Mouse (Mus musculus): ENCODE results near the gene Bmpr1b. TPM values are rescaled to one million over a fixed set of nuclear protein-coding genes. Genes with fewer than 3 reads are reported as not detected.

The Bmpr1b gene
- total RNA-seq, 2 experiments from 2014 or later, result 0.17 to 0.26 TPM

GRCm38 (mm10) chr3:141871805-141872204 lies 297.4 kb downstream of the Bmpr1b start:
- no peak for DNase-seq (ENCODE audit: low spot score)
- intact Hi-C loops (cut with DNase I), result no loop called here

GRCm38 (mm10) chr3:141862816-141863461 lies 306.3 kb downstream of the Bmpr1b start:
- no peak for DNase-seq (ENCODE audit: low spot score)
- intact Hi-C loops (cut with DNase I), result loop anchor here (2.0 kb wide), 1 partner anchor 410 kb away; no protein-coding TSS in a partner anchor

- intact Hi-C loops (cut with DNase I), result no loop called here
- no peak for DNase-seq (ENCODE audit: low spot score)
These were observed 312.1 kb downstream of the Bmpr1b start for GRCm38 (mm10) chr3:141857123-141857522.

GRCm38 (mm10) chr3:141854339-141854738 lies 314.9 kb downstream of the Bmpr1b start:
- DNase-seq (ENCODE audit: low spot score), result no peak
- intact Hi-C loops (cut with DNase I), result no loop called here

GRCm38 (mm10) chr3:141850141-141850540 lies 319.1 kb downstream of the Bmpr1b start:
- no peak for DNase-seq (ENCODE audit: low spot score)
- intact Hi-C loops (cut with DNase I), result no loop called here

- DNase-seq (ENCODE audit: low spot score), result no peak
- intact Hi-C loops (cut with DNase I), result no loop called here
These were observed 320.0 kb downstream of the Bmpr1b start for GRCm38 (mm10) chr3:141849206-141849605.

- intact Hi-C loops (cut with DNase I), result no loop called here
- no peak for DNase-seq (ENCODE audit: low spot score)
These were observed 330.4 kb downstream of the Bmpr1b start for GRCm38 (mm10) chr3:141838864-141839263.

- DNase-seq (ENCODE audit: low spot score), result no peak
- intact Hi-C loops (cut with DNase I), result no loop called here
These were observed 338.1 kb downstream of the Bmpr1b start for GRCm38 (mm10) chr3:141831135-141831534.

GRCm38 (mm10) chr3:141828301-141828700 lies 340.9 kb downstream of the Bmpr1b start:
- no peak for DNase-seq (ENCODE audit: low spot score)
- intact Hi-C loops (cut with DNase I), result no loop called here

- intact Hi-C loops (cut with DNase I), result no loop called here
- no peak for DNase-seq (ENCODE audit: low spot score)
These were observed 349.8 kb downstream of the Bmpr1b start for GRCm38 (mm10) chr3:141819331-141819941.

- intact Hi-C loops (cut with DNase I), result no loop called here
- DNase-seq (ENCODE audit: low spot score), result no peak
These were observed 350.5 kb downstream of the Bmpr1b start for GRCm38 (mm10) chr3:141818615-141819312.

- no peak for DNase-seq (ENCODE audit: low spot score)
- intact Hi-C loops (cut with DNase I), result no loop called here
These were observed 354.4 kb downstream of the Bmpr1b start for GRCm38 (mm10) chr3:141814776-141815175.

- intact Hi-C loops (cut with DNase I), result no loop called here
- DNase-seq (ENCODE audit: low spot score), result no peak
These were observed 357.9 kb downstream of the Bmpr1b start for GRCm38 (mm10) chr3:141811348-141811747.

- DNase-seq (ENCODE audit: low spot score), result no peak
- intact Hi-C loops (cut with DNase I), result no loop called here
These were observed 358.3 kb downstream of the Bmpr1b start for GRCm38 (mm10) chr3:141810944-141811343.

GRCm38 (mm10) chr3:141809581-141809980 lies 359.6 kb downstream of the Bmpr1b start:
- no peak for DNase-seq (ENCODE audit: low spot score)
- intact Hi-C loops (cut with DNase I), result no loop called here

GRCm38 (mm10) chr3:141804133-141804532 lies 365.1 kb downstream of the Bmpr1b start:
- intact Hi-C loops (cut with DNase I), result no loop called here
- no peak for DNase-seq (ENCODE audit: low spot score)

- no peak for DNase-seq (ENCODE audit: low spot score)
- intact Hi-C loops (cut with DNase I), result no loop called here
These were observed 371.4 kb downstream of the Bmpr1b start for GRCm38 (mm10) chr3:141797789-141798188.

- no peak for DNase-seq (ENCODE audit: low spot score)
- intact Hi-C loops (cut with DNase I), result no loop called here
These were observed 371.9 kb downstream of the Bmpr1b start for GRCm38 (mm10) chr3:141797372-141797771.

GRCm38 (mm10) chr3:141794371-141794770 lies 374.9 kb downstream of the Bmpr1b start:
- no peak for DNase-seq (ENCODE audit: low spot score)
- intact Hi-C loops (cut with DNase I), result no loop called here

- intact Hi-C loops (cut with DNase I), result no loop called here
- DNase-seq (ENCODE audit: low spot score), result no peak
These were observed 375.5 kb downstream of the Bmpr1b start for GRCm38 (mm10) chr3:141793755-141794154.

GRCm38 (mm10) chr3:141792106-141792505 lies 377.1 kb downstream of the Bmpr1b start:
- intact Hi-C loops (cut with DNase I), result no loop called here
- no peak for DNase-seq (ENCODE audit: low spot score)

Measured in heart, postnatal 25 days (tissue).